Mouse (Mus musculus) layer of hippocampus, adult 2 months (tissue): ENCODE measurements around the gene Hfm1. TPM values are rescaled to one million over a fixed set of nuclear protein-coding genes. Genes with fewer than 3 reads are reported as not detected.

Experiments
- DNase-seq, 2 experiments: peaks; one replicate each; pipeline ENCODE4 v3.0.0; 2022; ENCODE audit warnings: low spot score in 2 of 2
- H3K27ac ChIP-seq: fragments of 200-600 bp; 2 replicates; pipeline ENCODE4 v1.8.1; 2022
- H3K4me3 ChIP-seq: fragments of 200-600 bp; 2 replicates; pipeline ENCODE4 v1.8.1; 2022; ENCODE audit warnings: mild to moderate bottlenecking
- CTCF ChIP-seq: fragments of 200-600 bp; conservative IDR thresholded peaks from 2 replicates; pipeline ENCODE4 v1.8.1; 2022; ENCODE audit warnings: antibody characterized with exemption, mild to moderate bottlenecking, moderate library complexity
- total RNA-seq, 2 experiments: library from RNA; stranded (reverse); gene quantifications; 2 replicates each; pipeline ENCODE4 v1.2.3; 2021

Hfm1 gene
- total RNA-seq, 2 experiments from 2014 or later = 2.3 to 2.5 TPM

GRCm38 (mm10) chr5:106919315-106919714, 6.8 kb downstream of the Hfm1 start:
- Histone ChIP-seq H3K4me3 (no peak overlapping the region), H3K27ac (no peak overlapping the region)
- DNase-seq = no peak
- no peak for TF ChIP-seq CTCF

- DNase-seq = no peak
Observed at GRCm38 (mm10) chr5:106896879-106897278, 29.2 kb downstream of the Hfm1 start.

GRCm38 (mm10) chr5:106891773-106892172, 34.3 kb downstream of the Hfm1 start:
- no peak for TF ChIP-seq CTCF
- H3K27ac ChIP-seq = no peak overlapping the region
- H3K4me3 ChIP-seq = no peak overlapping the region
- DNase-seq = peak; percentile 1 to 9

More at GRCm38 (mm10) chr5:106896879-106897278, 29.2 kb downstream of the Hfm1 start:
- no peak overlapping the region for H3K4me3 ChIP-seq
- H3K27ac ChIP-seq = no peak overlapping the region
- no peak for TF ChIP-seq CTCF

GRCm38 (mm10) chr5:106887303-106888071, 38.6 kb downstream of the Hfm1 start:
- Histone ChIP-seq H3K27ac (no peak overlapping the region), H3K4me3 (no peak overlapping the region)
- no peak for DNase-seq
- no peak for TF ChIP-seq CTCF

- no peak for TF ChIP-seq CTCF
- no peak overlapping the region for H3K4me3 ChIP-seq
- H3K27ac ChIP-seq = no peak overlapping the region
- no peak for DNase-seq
Observed at GRCm38 (mm10) chr5:106885517-106885916, 40.6 kb downstream of the Hfm1 start.

GRCm38 (mm10) chr5:106876438-106876837, 49.7 kb downstream of the Hfm1 start:
- Histone ChIP-seq H3K4me3 (no peak overlapping the region), H3K27ac (no peak overlapping the region)
- no peak for DNase-seq
- no peak for TF ChIP-seq CTCF

GRCm38 (mm10) chr5:106860415-106860814, 65.7 kb downstream of the Hfm1 start:
- Histone ChIP-seq H3K4me3 (no peak overlapping the region), H3K27ac (no peak overlapping the region)
- peak; percentile 94 for TF ChIP-seq CTCF
- DNase-seq = peak; percentile 37 to 68

GRCm38 (mm10) chr5:106853284-106853683, 72.8 kb downstream of the Hfm1 start:
- Histone ChIP-seq H3K27ac (no peak overlapping the region), H3K4me3 (no peak overlapping the region)
- no peak for TF ChIP-seq CTCF
- no peak for DNase-seq

GRCm38 (mm10) chr5:106847045-106847444, 79.1 kb downstream of the Hfm1 start:
- TF ChIP-seq CTCF = peak; percentile 37
- H3K4me3 ChIP-seq = no peak overlapping the region
- no peak for DNase-seq
- no peak overlapping the region for H3K27ac ChIP-seq

GRCm38 (mm10) chr5:106843906-106844305, 82.2 kb downstream of the Hfm1 start:
- Histone ChIP-seq H3K27ac (no peak overlapping the region), H3K4me3 (no peak overlapping the region)
- no peak for TF ChIP-seq CTCF
- DNase-seq = no peak

GRCm38 (mm10) chr5:106833025-106833424, 93.1 kb downstream of the Hfm1 start:
- DNase-seq = no peak
- TF ChIP-seq CTCF = no peak
- H3K4me3 ChIP-seq = no peak overlapping the region
- H3K27ac ChIP-seq = no peak overlapping the region

GRCm38 (mm10) chr5:106831401-106831800, 94.7 kb downstream of the Hfm1 start:
- DNase-seq = no peak
- TF ChIP-seq CTCF = no peak
- no peak overlapping the region for H3K4me3 ChIP-seq
- H3K27ac ChIP-seq = no peak overlapping the region

GRCm38 (mm10) chr5:106830775-106831174, 95.3 kb downstream of the Hfm1 start:
- no peak for DNase-seq
- TF ChIP-seq CTCF = no peak
- Histone ChIP-seq H3K4me3 (no peak overlapping the region), H3K27ac (no peak overlapping the region)

GRCm38 (mm10) chr5:106826740-106827139, 99.4 kb downstream of the Hfm1 start:
- no peak for DNase-seq
- Histone ChIP-seq H3K27ac (no peak overlapping the region), H3K4me3 (no peak overlapping the region)
- no peak for TF ChIP-seq CTCF

GRCm38 (mm10) chr5:106826044-106826443, 100.1 kb downstream of the Hfm1 start:
- no peak overlapping the region for H3K27ac ChIP-seq
- no peak for DNase-seq
- H3K4me3 ChIP-seq = no peak overlapping the region
- no peak for TF ChIP-seq CTCF
